7 mouse cellular contexts compared by ENCODE assay signal in the genomic region with DNA sequence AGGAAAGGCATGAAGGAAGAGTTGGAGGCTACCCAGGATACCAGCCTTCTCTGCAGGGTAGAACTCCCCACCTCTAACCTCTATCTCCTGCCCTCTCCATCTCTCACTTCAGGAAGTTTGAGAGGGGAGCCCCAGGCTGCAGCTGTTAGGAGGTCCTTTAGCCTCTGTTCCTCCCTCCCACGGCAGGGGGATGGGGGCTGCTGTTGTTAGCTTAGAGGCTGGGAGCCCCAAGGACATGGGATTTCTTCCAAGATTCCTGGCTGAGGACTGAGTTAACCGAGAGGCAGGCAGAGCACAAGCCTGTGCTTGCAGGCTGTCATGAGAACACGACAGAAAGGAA. TPM values are rescaled to one million over a fixed set of nuclear protein-coding genes. Genes with fewer than 3 reads are reported as not detected.
A peak's percentile ranks its signal among the peaks of the same experiment; 100 is the strongest.
DNase-seq lines count a peak whose midpoint lies in the region; ATAC-seq lines count a peak whose summit lies in the region.

No protein-coding gene starts in this region.

- H3K27ac ChIP-seq in embryonic facial prominence, embryonic 13.5 days, result peak overlapping the region; percentile 80
- peak overlapping the region; percentile 76 for H3K27ac ChIP-seq in hindbrain, embryonic 15.5 days (replicated peaks)
- peak overlapping the region; percentile 94 for H3K27ac ChIP-seq in lung, embryonic 16.5 days (ENCODE audit: low read length)

- peak overlapping the region; percentile 37; the same call in 1 of the 2 replicates for H3K9ac ChIP-seq in embryonic facial prominence, embryonic 13.5 days
- H3K9ac ChIP-seq in hindbrain, embryonic 15.5 days, result no peak overlapping the region
- H3K9ac ChIP-seq in lung, embryonic 16.5 days (ENCODE audit: low read length), result peak overlapping the region; percentile 34

- no peak overlapping the region for H3K4me3 ChIP-seq in embryonic facial prominence, embryonic 13.5 days
- H3K4me3 ChIP-seq in hindbrain, embryonic 15.5 days, result no peak overlapping the region
- no peak overlapping the region for H3K4me3 ChIP-seq in lung, embryonic 16.5 days (ENCODE audit: low read length)

- H3K9me3 ChIP-seq in embryonic facial prominence, embryonic 13.5 days, result no peaks in the 10 kb centered on the region
- H3K9me3 ChIP-seq in hindbrain, embryonic 15.5 days, result no peaks in the 10 kb centered on the region
- no peaks in the 10 kb centered on the region for H3K9me3 ChIP-seq in lung, embryonic 16.5 days (ENCODE audit: control insufficient read depth, low read length)

- DNase-seq in adrenal gland, adult 2 months, result peak; percentile 60
- peak; percentile 78 for DNase-seq in testis, postnatal 10 days (ENCODE audit: low spot score)
- no peak for DNase-seq in spleen, postnatal 14 days (ENCODE audit: low spot score in 2 of 2)
- no peak for DNase-seq in right cerebral cortex, postnatal 4 days

- H3K36me3 ChIP-seq in embryonic facial prominence, embryonic 13.5 days, result no peaks in the 10 kb centered on the region
- H3K36me3 ChIP-seq in hindbrain, embryonic 15.5 days, result no peaks in the 10 kb centered on the region
- no peaks in the 10 kb centered on the region for H3K36me3 ChIP-seq in lung, embryonic 16.5 days (ENCODE audit: control insufficient read depth, insufficient read depth, low read length)

- no peak for ATAC-seq in embryonic facial prominence, embryonic 13.5 days (ENCODE audit: insufficient number of reproducible peaks, insufficient read depth, low FRiP score, low TSS enrichment, low read depth)
- peak; percentile 31 for ATAC-seq in hindbrain, embryonic 15.5 days (ENCODE audit: low FRiP score, low read depth)
- peak; percentile 84 for ATAC-seq in lung, embryonic 16.5 days (ENCODE audit: low read depth)

- H3K4me2 ChIP-seq in embryonic facial prominence, embryonic 13.5 days, result peak overlapping the region; percentile 41
- H3K4me2 ChIP-seq in hindbrain, embryonic 15.5 days, result no peak overlapping the region
- H3K4me2 ChIP-seq in lung, embryonic 16.5 days (ENCODE audit: low read depth, low read length), result 0 out of 2 replicates have a peak overlapping the region, but pooled peaks have one; percentile 35

- WGBS in embryonic facial prominence, embryonic 13.5 days, result 13% methylated on average over 3 of the region's 3 CpGs
- 44% methylated on average over 3 of the region's 3 CpGs for WGBS in hindbrain, embryonic 15.5 days
- WGBS in lung, embryonic 16.5 days, result 13% methylated on average over 3 of the region's 3 CpGs

- H3K27me3 ChIP-seq in embryonic facial prominence, embryonic 13.5 days, result no peaks in the 10 kb centered on the region
- no peaks in the 10 kb centered on the region for H3K27me3 ChIP-seq in hindbrain, embryonic 15.5 days
- no peaks in the 10 kb centered on the region for H3K27me3 ChIP-seq in lung, embryonic 16.5 days (ENCODE audit: control insufficient read depth, insufficient read depth, low read depth, low read length)

- H3K4me1 ChIP-seq in embryonic facial prominence, embryonic 13.5 days, result peaks cover 11% of the 10 kb centered on the region
- H3K4me1 ChIP-seq in hindbrain, embryonic 15.5 days (replicated peaks), result peaks cover 14% of the 10 kb centered on the region
- peaks cover 12% of the 10 kb centered on the region for H3K4me1 ChIP-seq in lung, embryonic 16.5 days (replicated peaks; ENCODE audit: control insufficient read depth, insufficient read depth, low read length)

RNA-seq across cellular contexts. Expression of gene Cryaa, which starts 8.6 kb away (rescaled TPM):
- not detected for total RNA-seq in adrenal gland, adult 2 months (2021)
- not detected in 2 replicates for polyA plus RNA-seq in adrenal gland, adult 2 months (2012; rRNA removed)
- 1.9 TPM in 1 of 2 replicates, not detected in the other for polyA plus RNA-seq in embryonic facial prominence, embryonic 13.5 days (2015; fragmentation: Nextera tagmentation; extraction: Ambion mirVana)
- 0.49 and 0.50 TPM in 2 replicates for polyA plus RNA-seq in hindbrain, embryonic 15.5 days (2015; fragmentation: Nextera tagmentation; extraction: Ambion mirVana)
- 0.36 and 0.44 TPM in 2 replicates for polyA plus RNA-seq in lung, embryonic 16.5 days (2015; fragmentation: Nextera tagmentation; extraction: Ambion mirVana)

RNA-seq across cellular contexts. Expression of gene U2af1, which starts 27.5 kb away (rescaled TPM):
- 100 to 1,000 TPM; 146 to 161 TPM for total RNA-seq in adrenal gland, adult 2 months (2021)
- polyA plus RNA-seq in adrenal gland, adult 2 months (2012; rRNA removed), result 12.7 and 12.8 TPM in 2 replicates
- polyA plus RNA-seq in embryonic facial prominence, embryonic 13.5 days (2015; fragmentation: Nextera tagmentation; extraction: Ambion mirVana), result 349 and 362 TPM in 2 replicates
- polyA plus RNA-seq in hindbrain, embryonic 15.5 days (2015; fragmentation: Nextera tagmentation; extraction: Ambion mirVana), result 196 and 202 TPM in 2 replicates
- 307 and 308 TPM in 2 replicates for polyA plus RNA-seq in lung, embryonic 16.5 days (2015; fragmentation: Nextera tagmentation; extraction: Ambion mirVana)

RNA-seq across cellular contexts. Expression of gene Cbs, which starts 49.2 kb away (rescaled TPM):
- total RNA-seq in adrenal gland, adult 2 months (2021), result 1 to 10 TPM; 6.4 to 8.1 TPM
- 1.9 and 2.1 TPM in 2 replicates for polyA plus RNA-seq in adrenal gland, adult 2 months (2012; rRNA removed)
- 2.9 and 4.3 TPM in 2 replicates for polyA plus RNA-seq in embryonic facial prominence, embryonic 13.5 days (2015; fragmentation: Nextera tagmentation; extraction: Ambion mirVana)
- polyA plus RNA-seq in hindbrain, embryonic 15.5 days (2015; fragmentation: Nextera tagmentation; extraction: Ambion mirVana), result 8.9 TPM in 2 replicates
- polyA plus RNA-seq in lung, embryonic 16.5 days (2015; fragmentation: Nextera tagmentation; extraction: Ambion mirVana), result 3.9 and 4.6 TPM in 2 replicates

Comparison
In these comparisons a context has a peak if more than half of its experiments do, and no peak if none do; other contexts are left out.
1. DNase-seq: peak in adrenal gland, adult 2 months (single experiment) and testis, postnatal 10 days (single experiment); none in spleen, postnatal 14 days (0 of 2) and right cerebral cortex, postnatal 4 days (single experiment).
2. RNA of gene U2af1, which starts 27.5 kb away (polyA plus RNA-seq): 349 to 362 TPM in embryonic facial prominence, embryonic 13.5 days, 307 to 308 TPM in lung, embryonic 16.5 days and 196 to 202 TPM in hindbrain, embryonic 15.5 days; 12.7 to 12.8 TPM in adrenal gland, adult 2 months; every median in the first group is over 10 times any median in the second.
3. Peak in every context shown above with its lines, with median percentiles within 50 percentile points of each other: H3K27ac ChIP-seq.